Mouse (Mus musculus): Measurements from ENCODE around the gene Ampd3. TPM values are rescaled to one million over a fixed set of nuclear protein-coding genes. Genes with fewer than 3 reads are reported as not detected.

Ampd3 gene
- polyA plus RNA-seq, 1 experiment: 2.6 TPM

- H3K27me3 ChIP-seq (ENCODE audit: control insufficient read depth): no peaks in the 10 kb centered on the region
- TF ChIP-seq GATA1 (IDR thresholded peaks at IDR 0.05; ENCODE audit: low read length) (no peak), TAL1 (IDR thresholded peaks at IDR 0.05; ENCODE audit: low read length) (no peak)
Observed at GRCm38 (mm10) chr7:110787310-110787709, 19.3 kb downstream of the Ampd3 start.

GRCm38 (mm10) chr7:110790878-110791277 lies 22.9 kb downstream of the Ampd3 start:
- Histone ChIP-seq H3K4me1 (ENCODE audit: control insufficient read depth) (peaks cover 8% of the 10 kb centered on the region), H3K9me3 (ENCODE audit: control insufficient read depth, low read length) (no peaks in the 10 kb centered on the region), H3K27me3 (ENCODE audit: control insufficient read depth) (no peaks in the 10 kb centered on the region), H3K36me3 (ENCODE audit: control insufficient read depth) (peaks cover 100% of the 10 kb centered on the region), H3K4me3 (replicated peaks) (no peak overlapping the region)
- TF ChIP-seq TAL1 (IDR thresholded peaks at IDR 0.05; ENCODE audit: low read length) (no peak), GATA1 (IDR thresholded peaks at IDR 0.05; ENCODE audit: low read length) (no peak)

More at GRCm38 (mm10) chr7:110787310-110787709, 19.3 kb downstream of the Ampd3 start:
- no peak overlapping the region for H3K4me3 ChIP-seq (replicated peaks)
- H3K4me1 ChIP-seq (ENCODE audit: control insufficient read depth): peaks cover 34% of the 10 kb centered on the region
- peaks cover 98% of the 10 kb centered on the region for H3K36me3 ChIP-seq (ENCODE audit: control insufficient read depth)
- H3K9me3 ChIP-seq (ENCODE audit: control insufficient read depth, low read length): no peaks in the 10 kb centered on the region

- peaks cover 100% of the 10 kb centered on the region for H3K36me3 ChIP-seq (ENCODE audit: control insufficient read depth)
- H3K4me1 ChIP-seq (ENCODE audit: control insufficient read depth): peaks cover under 1% of the 10 kb centered on the region; the same call in 1 of the 2 replicates
- TF ChIP-seq TAL1 (IDR thresholded peaks at IDR 0.05; ENCODE audit: low read length): no peak
- no peak for TF ChIP-seq GATA1 (IDR thresholded peaks at IDR 0.05; ENCODE audit: low read length)
- H3K9me3 ChIP-seq (ENCODE audit: control insufficient read depth, low read length): no peaks in the 10 kb centered on the region
- no peak overlapping the region for H3K4me3 ChIP-seq (replicated peaks)
- no peaks in the 10 kb centered on the region for H3K27me3 ChIP-seq (ENCODE audit: control insufficient read depth)
Observed at GRCm38 (mm10) chr7:110792201-110792600, 24.2 kb downstream of the Ampd3 start.

- no peak overlapping the region for H3K4me3 ChIP-seq (replicated peaks)
- TF ChIP-seq TAL1 (IDR thresholded peaks at IDR 0.05; ENCODE audit: low read length) (no peak), GATA1 (IDR thresholded peaks at IDR 0.05; ENCODE audit: low read length) (no peak)
- H3K4me1 ChIP-seq (ENCODE audit: control insufficient read depth): no peaks in the 10 kb centered on the region
- H3K27me3 ChIP-seq (ENCODE audit: control insufficient read depth): no peaks in the 10 kb centered on the region
- H3K9me3 ChIP-seq (ENCODE audit: control insufficient read depth, low read length): no peaks in the 10 kb centered on the region
- H3K36me3 ChIP-seq (ENCODE audit: control insufficient read depth): peaks cover 100% of the 10 kb centered on the region
Observed at GRCm38 (mm10) chr7:110792834-110793233, 24.8 kb downstream of the Ampd3 start.

GRCm38 (mm10) chr7:110794722-110795121 lies 26.7 kb downstream of the Ampd3 start:
- Histone ChIP-seq H3K36me3 (ENCODE audit: control insufficient read depth) (peaks cover 97% of the 10 kb centered on the region), H3K27me3 (ENCODE audit: control insufficient read depth) (no peaks in the 10 kb centered on the region), H3K9me3 (ENCODE audit: control insufficient read depth, low read length) (no peaks in the 10 kb centered on the region), H3K4me3 (replicated peaks) (no peak overlapping the region), H3K4me1 (ENCODE audit: control insufficient read depth) (no peaks in the 10 kb centered on the region)
- TF ChIP-seq GATA1 (IDR thresholded peaks at IDR 0.05; ENCODE audit: low read length) (no peak), TAL1 (IDR thresholded peaks at IDR 0.05; ENCODE audit: low read length) (no peak)

- no peak overlapping the region for H3K4me3 ChIP-seq (replicated peaks)
- TF ChIP-seq TAL1 (IDR thresholded peaks at IDR 0.05; ENCODE audit: low read length) (no peak), GATA1 (IDR thresholded peaks at IDR 0.05; ENCODE audit: low read length) (no peak)
- no peaks in the 10 kb centered on the region for H3K9me3 ChIP-seq (ENCODE audit: control insufficient read depth, low read length)
- H3K27me3 ChIP-seq (ENCODE audit: control insufficient read depth): no peaks in the 10 kb centered on the region
- peaks cover 97% of the 10 kb centered on the region for H3K36me3 ChIP-seq (ENCODE audit: control insufficient read depth)
- H3K4me1 ChIP-seq (ENCODE audit: control insufficient read depth): peaks cover 2% of the 10 kb centered on the region; the same call in 1 of the 2 replicates
Observed at GRCm38 (mm10) chr7:110796367-110797051, 28.5 kb downstream of the Ampd3 start.

GRCm38 (mm10) chr7:110797722-110798409 lies 29.9 kb downstream of the Ampd3 start:
- no peaks in the 10 kb centered on the region for H3K27me3 ChIP-seq (ENCODE audit: control insufficient read depth)
- H3K4me1 ChIP-seq (ENCODE audit: control insufficient read depth): peaks cover 2% of the 10 kb centered on the region; the same call in 1 of the 2 replicates
- H3K36me3 ChIP-seq (ENCODE audit: control insufficient read depth): peaks cover 97% of the 10 kb centered on the region
- H3K9me3 ChIP-seq (ENCODE audit: control insufficient read depth, low read length): no peaks in the 10 kb centered on the region
- H3K4me3 ChIP-seq (replicated peaks): no peak overlapping the region
- TF ChIP-seq TAL1 (IDR thresholded peaks at IDR 0.05; ENCODE audit: low read length): no peak
- no peak for TF ChIP-seq GATA1 (IDR thresholded peaks at IDR 0.05; ENCODE audit: low read length)

GRCm38 (mm10) chr7:110801028-110801427 lies 33.0 kb downstream of the Ampd3 start:
- Histone ChIP-seq H3K4me1 (ENCODE audit: control insufficient read depth) (peaks cover 2% of the 10 kb centered on the region; the same call in 1 of the 2 replicates), H3K36me3 (ENCODE audit: control insufficient read depth) (peaks cover 97% of the 10 kb centered on the region), H3K4me3 (replicated peaks) (no peak overlapping the region), H3K27me3 (ENCODE audit: control insufficient read depth) (no peaks in the 10 kb centered on the region), H3K9me3 (ENCODE audit: control insufficient read depth, low read length) (no peaks in the 10 kb centered on the region)
- no peak for TF ChIP-seq GATA1 (IDR thresholded peaks at IDR 0.05; ENCODE audit: low read length)
- no peak for TF ChIP-seq TAL1 (IDR thresholded peaks at IDR 0.05; ENCODE audit: low read length)

GRCm38 (mm10) chr7:110803131-110803530 lies 35.1 kb downstream of the Ampd3 start:
- no peak overlapping the region for H3K4me3 ChIP-seq (replicated peaks)
- no peak for TF ChIP-seq GATA1 (IDR thresholded peaks at IDR 0.05; ENCODE audit: low read length)
- no peak for TF ChIP-seq TAL1 (IDR thresholded peaks at IDR 0.05; ENCODE audit: low read length)
- H3K27me3 ChIP-seq (ENCODE audit: control insufficient read depth): no peaks in the 10 kb centered on the region
- peaks cover 97% of the 10 kb centered on the region for H3K36me3 ChIP-seq (ENCODE audit: control insufficient read depth)
- H3K4me1 ChIP-seq (ENCODE audit: control insufficient read depth): peaks cover 2% of the 10 kb centered on the region; the same call in 1 of the 2 replicates
- H3K9me3 ChIP-seq (ENCODE audit: control insufficient read depth, low read length): no peaks in the 10 kb centered on the region

All from erythroblast, embryonic 14.5 days (primary cell).